Mouse (Mus musculus): Measurements from ENCODE around the gene Cep152. TPM values are rescaled to one million over a fixed set of nuclear protein-coding genes. Genes with fewer than 3 reads are reported as not detected.

Gene Cep152
- polyA plus RNA-seq, 1 experiment from 2014 or later, result 9.4 TPM

GRCm38 (mm10) chr2:125653286-125653685 lies 28.4 kb upstream of the Cep152 start:
- no peak overlapping the region for H3K4me3 ChIP-seq (ENCODE audit: low read depth, low read length)
- no peaks in the 10 kb centered on the region for H3K36me3 ChIP-seq (ENCODE audit: insufficient read depth)
- no peaks in the 10 kb centered on the region for H3K27me3 ChIP-seq (ENCODE audit: insufficient read depth, low read length)
- no peak overlapping the region for H3K9ac ChIP-seq
- TF ChIP-seq CTCF (IDR thresholded peaks at IDR 0.05; ENCODE audit: low read depth), result no peak
- DNase-seq, result no peak
- H3K4me2 ChIP-seq, result no peak overlapping the region
- no peaks in the 10 kb centered on the region for H3K9me3 ChIP-seq (ENCODE audit: low read depth, low read length)
- 96% methylated on average over 2 of the region's 2 CpGs for WGBS
- no peak for ATAC-seq (ENCODE audit: insufficient read depth)
- no peak overlapping the region for H3K27ac ChIP-seq (ENCODE audit: low read depth)
- no peaks in the 10 kb centered on the region for H3K4me1 ChIP-seq (ENCODE audit: insufficient read depth)

GRCm38 (mm10) chr2:125651563-125651962 lies 26.6 kb upstream of the Cep152 start:
- 68% methylated on average over 8 of the region's 8 CpGs for WGBS
- Histone ChIP-seq H3K4me2 (no peak overlapping the region), H3K4me1 (ENCODE audit: insufficient read depth) (no peaks in the 10 kb centered on the region), H3K9me3 (ENCODE audit: low read depth, low read length) (no peaks in the 10 kb centered on the region), H3K27me3 (ENCODE audit: insufficient read depth, low read length) (no peaks in the 10 kb centered on the region), H3K27ac (ENCODE audit: low read depth) (no peak overlapping the region), H3K9ac (no peak overlapping the region), H3K36me3 (ENCODE audit: insufficient read depth) (no peaks in the 10 kb centered on the region), H3K4me3 (ENCODE audit: low read depth, low read length) (no peak overlapping the region)
- ATAC-seq (ENCODE audit: insufficient read depth) (no peak), DNase-seq (no peak)
- TF ChIP-seq CTCF (IDR thresholded peaks at IDR 0.05; ENCODE audit: low read depth), result no peak

GRCm38 (mm10) chr2:125650742-125651352 lies 25.9 kb upstream of the Cep152 start:
- Histone ChIP-seq H3K4me2 (no peak overlapping the region), H3K4me3 (ENCODE audit: low read depth, low read length) (no peak overlapping the region), H3K4me1 (ENCODE audit: insufficient read depth) (no peaks in the 10 kb centered on the region), H3K27ac (ENCODE audit: low read depth) (no peak overlapping the region), H3K36me3 (ENCODE audit: insufficient read depth) (no peaks in the 10 kb centered on the region), H3K9me3 (ENCODE audit: low read depth, low read length) (no peaks in the 10 kb centered on the region), H3K9ac (no peak overlapping the region), H3K27me3 (ENCODE audit: insufficient read depth, low read length) (no peaks in the 10 kb centered on the region)
- ATAC-seq (ENCODE audit: insufficient read depth), result no peak
- DNase-seq, result peak; percentile 44
- TF ChIP-seq CTCF (IDR thresholded peaks at IDR 0.05; ENCODE audit: low read depth), result no peak
- 65% methylated on average over 14 of the region's 14 CpGs for WGBS

GRCm38 (mm10) chr2:125650038-125650437 lies 25.1 kb upstream of the Cep152 start:
- Histone ChIP-seq H3K27me3 (ENCODE audit: insufficient read depth, low read length) (no peaks in the 10 kb centered on the region), H3K4me1 (ENCODE audit: insufficient read depth) (no peaks in the 10 kb centered on the region), H3K9ac (no peak overlapping the region), H3K4me3 (ENCODE audit: low read depth, low read length) (no peak overlapping the region), H3K4me2 (no peak overlapping the region), H3K9me3 (ENCODE audit: low read depth, low read length) (no peaks in the 10 kb centered on the region), H3K27ac (ENCODE audit: low read depth) (no peak overlapping the region), H3K36me3 (ENCODE audit: insufficient read depth) (no peaks in the 10 kb centered on the region)
- no peak for TF ChIP-seq CTCF (IDR thresholded peaks at IDR 0.05; ENCODE audit: low read depth)
- ATAC-seq (ENCODE audit: insufficient read depth) (no peak), DNase-seq (no peak)
- WGBS, result 85% methylated on average over 5 of the region's 5 CpGs

GRCm38 (mm10) chr2:125644912-125645311 lies 20.0 kb upstream of the Cep152 start:
- ATAC-seq (ENCODE audit: insufficient read depth) (no peak), DNase-seq (no peak)
- Histone ChIP-seq H3K4me2 (no peak overlapping the region), H3K4me3 (ENCODE audit: low read depth, low read length) (no peak overlapping the region), H3K27me3 (ENCODE audit: insufficient read depth, low read length) (no peaks in the 10 kb centered on the region), H3K27ac (ENCODE audit: low read depth) (no peak overlapping the region), H3K36me3 (ENCODE audit: insufficient read depth) (no peaks in the 10 kb centered on the region), H3K9me3 (ENCODE audit: low read depth, low read length) (no peaks in the 10 kb centered on the region), H3K4me1 (ENCODE audit: insufficient read depth) (no peaks in the 10 kb centered on the region), H3K9ac (no peak overlapping the region)
- TF ChIP-seq CTCF (IDR thresholded peaks at IDR 0.05; ENCODE audit: low read depth), result no peak
- 86% methylated on average over 6 of the region's 6 CpGs for WGBS

GRCm38 (mm10) chr2:125637331-125637730 lies 12.4 kb upstream of the Cep152 start:
- DNase-seq, result no peak
- Histone ChIP-seq H3K9ac (no peak overlapping the region), H3K27ac (ENCODE audit: low read depth) (no peak overlapping the region), H3K4me2 (no peak overlapping the region), H3K4me1 (ENCODE audit: insufficient read depth) (no peaks in the 10 kb centered on the region), H3K36me3 (ENCODE audit: insufficient read depth) (no peaks in the 10 kb centered on the region), H3K4me3 (ENCODE audit: low read depth, low read length) (no peak overlapping the region), H3K27me3 (ENCODE audit: insufficient read depth, low read length) (no peaks in the 10 kb centered on the region), H3K9me3 (ENCODE audit: low read depth, low read length) (no peaks in the 10 kb centered on the region)
- WGBS, result 59% methylated on average over 7 of the region's 7 CpGs
- no peak for TF ChIP-seq CTCF (IDR thresholded peaks at IDR 0.05; ENCODE audit: low read depth)
- ATAC-seq (ENCODE audit: insufficient read depth), result no peak

- Histone ChIP-seq H3K9me3 (ENCODE audit: low read depth, low read length) (no peaks in the 10 kb centered on the region), H3K27ac (ENCODE audit: low read depth) (no peak overlapping the region), H3K9ac (no peak overlapping the region), H3K4me1 (ENCODE audit: insufficient read depth) (no peaks in the 10 kb centered on the region), H3K4me3 (ENCODE audit: low read depth, low read length) (no peak overlapping the region), H3K36me3 (ENCODE audit: insufficient read depth) (no peaks in the 10 kb centered on the region), H3K4me2 (no peak overlapping the region), H3K27me3 (ENCODE audit: insufficient read depth, low read length) (no peaks in the 10 kb centered on the region)
- TF ChIP-seq CTCF (IDR thresholded peaks at IDR 0.05; ENCODE audit: low read depth), result no peak
- DNase-seq (no peak), ATAC-seq (ENCODE audit: insufficient read depth) (no peak)
- 90% methylated on average over 2 of the region's 2 CpGs for WGBS
Measured at GRCm38 (mm10) chr2:125630010-125630409, 5.1 kb upstream of the Cep152 start.
